Mouse (Mus musculus): ENCODE measurements around the gene Ubqln4. TPM values are rescaled to one million over a fixed set of nuclear protein-coding genes. Genes with fewer than 3 reads are reported as not detected.

Gene Ubqln4
- polyA plus RNA-seq, 1 experiment from 2014 or later: 18.4 TPM

DNA sequence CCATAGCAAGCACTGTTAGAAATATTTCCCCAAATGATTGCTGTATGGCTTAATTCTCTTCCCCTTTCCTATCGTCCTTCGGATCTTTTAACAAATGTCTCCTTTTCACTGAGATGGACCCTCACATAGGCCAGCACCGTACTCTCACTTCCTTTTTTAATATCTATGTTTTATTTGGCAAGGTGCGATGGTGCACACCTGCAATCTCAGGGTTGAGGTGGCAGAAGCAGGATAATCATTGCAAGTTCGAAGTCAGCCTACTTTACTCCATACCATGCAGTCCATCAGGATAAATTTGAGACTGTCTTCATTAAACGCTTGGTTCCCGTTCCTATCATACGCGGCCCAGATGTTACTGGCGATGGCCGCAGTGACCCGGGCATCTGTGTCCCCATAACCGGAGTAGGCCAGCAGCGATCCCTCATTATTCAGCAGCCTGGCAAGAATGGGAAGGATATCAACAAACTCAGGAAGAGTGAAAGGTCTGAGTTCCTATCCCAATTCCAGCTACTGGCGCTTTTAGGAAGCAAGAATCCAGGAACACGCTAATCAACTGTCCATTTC, 1.4 kb upstream of the Ubqln4 start:
- 11% methylated on average over 16 of the region's 16 CpGs for WGBS
- Histone ChIP-seq H3K4me3 (ENCODE audit: low read depth, low read length) (peak overlapping the region; percentile 84), H3K36me3 (ENCODE audit: insufficient read depth, low read length) (0 out of 2 replicates have a peak, but pooled peaks cover 9% of the 10 kb centered on the region), H3K9ac (replicated peaks; ENCODE audit: low read depth) (peak overlapping the region; percentile 58), H3K9me3 (ENCODE audit: low read length) (no peaks in the 10 kb centered on the region), H3K27ac (ENCODE audit: low read length) (peak overlapping the region; percentile 94), H3K27me3 (replicated peaks; ENCODE audit: insufficient read depth, low read length) (no peaks in the 10 kb centered on the region), H3K4me1 (ENCODE audit: insufficient read depth, low read depth, low read length) (peaks cover 11% of the 10 kb centered on the region; the same call in 1 of the 2 replicates), H3K4me2 (replicated peaks; ENCODE audit: low read depth, low read length) (peak overlapping the region; percentile 98)
- ATAC-seq (no peak), DNase-seq (ENCODE audit: low spot score) (no peak)
- peak; percentile 57 for TF ChIP-seq EP300 (IDR thresholded peaks at IDR 0.05)
- no peak for TF ChIP-seq CTCF (IDR thresholded peaks at IDR 0.05)

DNA sequence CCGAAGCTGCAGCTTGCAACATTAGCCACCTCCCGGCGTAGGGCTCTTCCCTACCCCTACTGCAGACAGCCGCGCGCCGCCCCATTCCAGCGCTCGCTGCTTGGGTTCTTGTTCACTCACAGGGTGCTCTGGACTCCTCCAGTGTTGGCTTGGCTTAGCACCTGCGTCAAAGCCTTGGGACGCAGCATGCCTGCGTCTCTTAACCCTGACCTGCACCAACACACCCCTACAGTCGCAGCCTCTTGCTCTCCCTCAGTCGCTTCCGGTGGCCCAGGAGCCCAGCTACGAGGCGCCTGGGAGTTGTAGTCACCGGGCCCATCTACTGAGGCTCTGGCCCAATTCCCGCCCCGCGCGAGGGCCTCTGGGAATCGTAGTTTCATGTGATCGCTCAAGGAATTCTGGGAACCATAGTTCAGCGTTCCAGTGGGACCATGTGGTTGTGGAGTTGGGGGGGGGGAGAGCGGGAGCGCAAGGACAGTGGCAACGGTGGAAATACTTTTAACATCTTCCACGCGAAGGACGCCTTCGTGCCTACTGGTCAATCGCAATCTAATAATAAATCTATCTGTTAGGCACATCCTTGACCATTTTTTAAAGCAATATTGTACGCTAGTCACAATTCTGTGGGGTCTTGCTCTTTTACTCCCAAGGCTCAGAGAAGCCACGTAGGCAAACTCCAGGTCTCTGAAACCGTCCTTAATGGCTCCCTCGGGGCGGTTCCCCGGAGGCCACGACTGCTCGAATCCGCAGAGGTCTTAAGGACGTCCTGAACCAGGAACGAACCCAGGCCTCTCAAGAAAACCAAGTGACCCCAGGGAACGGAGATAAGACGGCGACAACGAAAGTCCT, 658 bp upstream of the Ubqln4 start, which contains the start of gene Lamtor2:
Gene Lamtor2 (minus strand): TSS at position 399 of the 849 bp plus-strand sequence.
- ATAC-seq: peak; percentile 92
- under 1% methylated on average over 48 of the region's 48 CpGs for WGBS

DNA sequence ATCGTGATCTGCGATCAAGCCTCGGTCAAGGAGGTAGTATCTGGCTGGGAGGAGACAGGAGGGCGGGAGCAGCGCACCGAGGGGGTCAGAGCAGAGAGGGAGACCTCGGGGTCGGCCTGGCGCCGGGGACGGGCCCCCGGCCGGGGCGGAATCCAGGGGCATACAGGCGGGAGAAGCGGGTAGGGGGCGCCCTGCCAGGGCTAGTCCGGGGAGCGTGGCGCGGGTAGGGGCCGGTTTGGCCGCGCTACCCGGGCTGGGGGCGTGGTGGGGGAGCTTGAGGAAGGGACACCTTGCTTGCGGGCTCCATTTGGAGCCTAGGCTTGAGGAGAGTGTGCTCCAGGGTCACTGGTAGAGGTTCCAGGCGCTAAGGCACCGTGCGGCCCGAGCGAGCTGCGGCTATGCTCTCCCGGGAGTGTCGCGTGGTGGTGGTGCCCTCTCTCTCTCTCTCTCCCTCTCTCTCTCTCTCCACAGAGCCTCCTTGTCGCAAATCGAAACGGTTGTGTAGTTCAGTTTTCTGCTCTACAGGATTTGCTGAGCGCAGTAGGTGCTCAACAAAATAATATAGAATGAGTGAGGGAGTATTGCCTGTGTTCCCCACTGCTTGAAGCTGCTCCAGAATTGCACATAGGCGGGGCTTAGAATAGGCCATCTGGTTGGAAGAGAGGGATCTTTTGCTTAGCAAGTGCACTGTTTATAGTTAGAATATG, 475 bp downstream of the Ubqln4 start:
- TF ChIP-seq CTCF (IDR thresholded peaks at IDR 0.05) (peak; percentile 39), EP300 (IDR thresholded peaks at IDR 0.05) (no peak)
- Histone ChIP-seq H3K4me2 (replicated peaks; ENCODE audit: low read depth, low read length) (peak overlapping the region; percentile 98), H3K27me3 (replicated peaks; ENCODE audit: insufficient read depth, low read length) (no peaks in the 10 kb centered on the region), H3K27ac (ENCODE audit: low read length) (peak overlapping the region; percentile 94), H3K9ac (replicated peaks; ENCODE audit: low read depth) (peak overlapping the region; percentile 78), H3K9me3 (ENCODE audit: low read length) (no peaks in the 10 kb centered on the region), H3K4me1 (ENCODE audit: insufficient read depth, low read depth, low read length) (peaks cover 11% of the 10 kb centered on the region; the same call in 1 of the 2 replicates), H3K36me3 (ENCODE audit: insufficient read depth, low read length) (peaks cover 15% of the 10 kb centered on the region; the same call in 1 of the 2 replicates), H3K4me3 (ENCODE audit: low read depth, low read length) (peak overlapping the region; percentile 84)
- ATAC-seq: no peak; the same call in 1 of the 2 replicates
- WGBS: under 1% methylated on average over 28 of the region's 41 CpGs
- peak; percentile 72 for DNase-seq (ENCODE audit: low spot score)

More for the DNA sequence above, 658 bp upstream of the Ubqln4 start, which contains the start of gene Lamtor2:
- no peak for TF ChIP-seq CTCF (IDR thresholded peaks at IDR 0.05)
- peak; percentile 16; the same call in 1 of the 2 replicates for TF ChIP-seq EP300 (IDR thresholded peaks at IDR 0.05)
- H3K36me3 ChIP-seq (ENCODE audit: insufficient read depth, low read length): 0 out of 2 replicates have a peak, but pooled peaks cover 9% of the 10 kb centered on the region
- peak within 1 kb of the TSS; percentile 84 for H3K4me3 ChIP-seq (ENCODE audit: low read depth, low read length)
- no peaks in the 10 kb centered on the region for H3K9me3 ChIP-seq (ENCODE audit: low read length)
- peak within 1 kb of the TSS; percentile 94 for H3K27ac ChIP-seq (ENCODE audit: low read length)
- H3K9ac ChIP-seq (replicated peaks; ENCODE audit: low read depth): peak within 1 kb of the TSS; percentile 78
- H3K4me1 ChIP-seq (ENCODE audit: insufficient read depth, low read depth, low read length): peaks cover 11% of the 10 kb centered on the region; the same call in 1 of the 2 replicates
- no peaks in the 10 kb centered on the region for H3K27me3 ChIP-seq (replicated peaks; ENCODE audit: insufficient read depth, low read length)
- peak within 1 kb of the TSS; percentile 98 for H3K4me2 ChIP-seq (replicated peaks; ENCODE audit: low read depth, low read length)
- peak; percentile 99 for DNase-seq (ENCODE audit: low spot score)

DNA sequence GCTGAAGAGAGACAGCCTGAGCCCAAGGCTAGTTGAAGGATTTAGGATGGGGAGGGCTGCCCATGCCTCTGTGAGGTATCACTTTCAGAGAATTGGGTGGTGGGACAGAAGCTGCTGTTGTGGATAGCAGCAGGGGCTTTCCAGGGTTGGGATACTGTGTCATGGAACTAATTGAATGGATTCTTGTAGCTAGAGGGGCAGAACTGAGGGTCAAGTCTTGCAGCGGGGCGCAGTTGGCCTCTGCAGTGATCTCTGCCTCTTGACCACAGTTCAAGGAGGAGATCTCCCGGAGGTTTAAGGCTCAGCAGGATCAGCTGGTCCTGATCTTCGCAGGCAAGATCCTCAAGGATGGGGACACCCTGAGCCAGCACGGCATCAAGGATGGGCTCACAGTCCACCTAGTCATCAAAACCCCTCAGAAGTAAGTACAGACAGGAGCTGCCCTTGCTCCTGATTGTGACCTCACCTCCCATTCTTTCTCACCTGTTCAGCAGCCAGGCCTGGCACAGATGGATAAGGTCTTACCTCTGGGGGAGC, 1.6 kb downstream of the Ubqln4 start:
- H3K9ac ChIP-seq (replicated peaks; ENCODE audit: low read depth): no peak overlapping the region
- no peak for ATAC-seq
- no peak overlapping the region for H3K27ac ChIP-seq (ENCODE audit: low read length)
- peaks cover 11% of the 10 kb centered on the region; the same call in 1 of the 2 replicates for H3K4me1 ChIP-seq (ENCODE audit: insufficient read depth, low read depth, low read length)
- no peak overlapping the region for H3K4me2 ChIP-seq (replicated peaks; ENCODE audit: low read depth, low read length)
- H3K36me3 ChIP-seq (ENCODE audit: insufficient read depth, low read length): peaks cover 15% of the 10 kb centered on the region; the same call in 1 of the 2 replicates
- WGBS: 83% methylated on average over 5 of the region's 5 CpGs
- no peaks in the 10 kb centered on the region for H3K9me3 ChIP-seq (ENCODE audit: low read length)
- H3K27me3 ChIP-seq (replicated peaks; ENCODE audit: insufficient read depth, low read length): no peaks in the 10 kb centered on the region
- H3K4me3 ChIP-seq (ENCODE audit: low read depth, low read length): no peak overlapping the region
- TF ChIP-seq EP300 (IDR thresholded peaks at IDR 0.05) (no peak), CTCF (IDR thresholded peaks at IDR 0.05) (no peak)
- DNase-seq (ENCODE audit: low spot score): no peak

DNA sequence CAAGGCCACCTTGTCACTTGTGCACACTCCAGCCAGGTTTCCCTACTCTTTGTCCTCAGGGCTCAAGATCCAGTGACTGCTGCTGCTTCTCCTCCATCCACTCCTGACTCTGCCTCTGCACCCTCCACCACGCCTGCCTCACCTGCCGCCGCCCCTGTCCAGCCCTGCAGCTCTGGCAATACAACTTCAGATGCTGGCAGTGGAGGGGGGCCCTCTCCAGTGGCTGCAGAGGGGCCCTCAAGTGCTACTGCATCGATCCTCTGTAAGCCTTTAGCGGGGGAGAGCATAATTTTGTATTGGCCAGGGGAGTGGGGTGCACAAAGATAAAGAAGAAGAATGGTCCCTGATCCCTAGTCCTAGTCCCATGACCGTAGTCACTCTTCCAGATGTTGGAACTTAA, 2.2 kb downstream of the Ubqln4 start:
- no peak for DNase-seq (ENCODE audit: low spot score)
- peaks cover 16% of the 10 kb centered on the region; the same call in 1 of the 2 replicates for H3K36me3 ChIP-seq (ENCODE audit: insufficient read depth, low read length)
- no peak overlapping the region for H3K4me2 ChIP-seq (replicated peaks; ENCODE audit: low read depth, low read length)
- no peak overlapping the region for H3K4me3 ChIP-seq (ENCODE audit: low read depth, low read length)
- no peaks in the 10 kb centered on the region for H3K9me3 ChIP-seq (ENCODE audit: low read length)
- TF ChIP-seq CTCF (IDR thresholded peaks at IDR 0.05) (no peak), EP300 (IDR thresholded peaks at IDR 0.05) (no peak)
- 88% methylated on average over 6 of the region's 6 CpGs for WGBS
- H3K27ac ChIP-seq (ENCODE audit: low read length): no peak overlapping the region
- no peak overlapping the region for H3K9ac ChIP-seq (replicated peaks; ENCODE audit: low read depth)
- H3K27me3 ChIP-seq (replicated peaks; ENCODE audit: insufficient read depth, low read length): no peaks in the 10 kb centered on the region
- ATAC-seq: no peak
- peaks cover 11% of the 10 kb centered on the region; the same call in 1 of the 2 replicates for H3K4me1 ChIP-seq (ENCODE audit: insufficient read depth, low read depth, low read length)

Measured in lung, postnatal 0 days (tissue).